Mouse (Mus musculus) bone marrow, adult 2 months (tissue): Measurements from ENCODE around the gene Hoxa4.

Experiments used
- CTCF ChIP-seq: fragments of 200-500 bp; IDR thresholded peaks from 2 replicates; pipeline ENCODE4 v1.5.1; 2011; ENCODE audit warnings: low read length, control low read depth; ENCODE audit not compliant: control insufficient read depth, insufficient read depth
- POLR2A ChIP-seq: fragments of 200-500 bp; IDR thresholded peaks from 2 replicates; pipeline ENCODE4 v1.6.1; 2011; ENCODE audit warnings: low read depth, mild to moderate bottlenecking, control low read depth, low read length, borderline replicate concordance; ENCODE audit not compliant: control insufficient read depth

DNA sequence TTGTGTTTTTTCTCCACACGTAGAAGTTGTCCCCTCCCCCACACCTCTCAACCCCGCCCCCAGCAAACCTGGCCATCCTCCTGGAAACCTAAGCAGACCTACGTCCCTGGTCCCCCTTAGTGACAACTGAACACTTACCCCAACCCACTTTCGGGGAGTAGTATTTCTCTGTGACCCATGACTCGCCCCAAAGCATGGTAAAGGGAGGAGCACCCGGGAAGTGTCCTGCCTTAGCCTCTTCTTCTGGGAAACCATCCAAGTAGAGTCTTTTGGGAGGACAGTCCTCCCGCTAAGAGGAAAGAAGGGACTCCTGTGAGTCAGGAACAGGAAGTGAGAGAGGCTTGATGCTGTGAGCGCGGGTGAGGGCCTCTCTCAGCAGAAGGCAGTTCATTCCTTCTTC is 31.6 kb downstream of the Hoxa4 start:
- TF ChIP-seq POLR2A (no peak), CTCF (no peak)
